Mouse (Mus musculus) limb, embryonic 14.5 days (tissue): ENCODE data around the gene Lsm10. TPM values are rescaled to one million over a fixed set of nuclear protein-coding genes. Genes with fewer than 3 reads are reported as not detected.

ENCODE experiments used
- ATAC-seq: fragments of 200-750 bp; cut with Nextera tagmentation; 2 replicates; pipeline ENCODE4 v1.8.0; 2017; ENCODE audit warnings: low read depth, moderate number of reproducible peaks, moderate TSS enrichment; ENCODE audit not compliant: low FRiP score
- DNase-seq: peaks from one replicate; pipeline ENCODE4 v3.0.0-alpha.2; 2015; ENCODE audit warnings: low spot score
- H3K27ac ChIP-seq: fragments of 300-500 bp; sonication (generic); replicated peaks from 2 replicates; pipeline ENCODE4 v1.5.1; 2014; ENCODE audit warnings: low read depth, mild to moderate bottlenecking, low read length, moderate library complexity, mixed read lengths
- H3K27me3 ChIP-seq: fragments of 300-500 bp; sonication (generic); 2 replicates; pipeline ENCODE4 v1.6.1; 2014; ENCODE audit warnings: low read length, mixed read lengths; ENCODE audit not compliant: control insufficient read depth, insufficient read depth
- H3K36me3 ChIP-seq: fragments of 300-500 bp; sonication (generic); 2 replicates; pipeline ENCODE4 v1.6.1; 2014; ENCODE audit warnings: mild to moderate bottlenecking, low read length, moderate library complexity, mixed read lengths; ENCODE audit not compliant: control insufficient read depth, insufficient read depth
- H3K4me1 ChIP-seq: fragments of 300-500 bp; sonication (generic); 2 replicates; pipeline ENCODE4 v1.6.1; 2014; ENCODE audit warnings: antibody characterized with exemption, low read length, mixed read lengths; ENCODE audit not compliant: control insufficient read depth, insufficient read depth
- H3K4me2 ChIP-seq: fragments of 300-500 bp; sonication (generic); replicated peaks from 2 replicates; pipeline ENCODE4 v1.6.1; 2014; ENCODE audit warnings: low read depth, mild to moderate bottlenecking, low read length, moderate library complexity; ENCODE audit not compliant: severe bottlenecking
- H3K4me3 ChIP-seq: fragments of 300-500 bp; sonication (generic); replicated peaks from 2 replicates; pipeline ENCODE4 v1.5.1; 2014; ENCODE audit warnings: low read length
- H3K9ac ChIP-seq: fragments of 300-500 bp; sonication (generic); 2 replicates; pipeline ENCODE4 v1.6.1; 2014; ENCODE audit warnings: mild to moderate bottlenecking, low read depth, low read length, moderate library complexity; ENCODE audit not compliant: severe bottlenecking
- H3K9me3 ChIP-seq: fragments of 300-500 bp; sonication (generic); 2 replicates; pipeline ENCODE4 v1.6.1; 2016; ENCODE audit warnings: low read length; ENCODE audit not compliant: control insufficient read depth
- POLR2A ChIP-seq: fragments of 200-500 bp; IDR thresholded peaks from 2 replicates; pipeline ENCODE4 v1.8.0; 2012; ENCODE audit warnings: inconsistent platforms, mild to moderate bottlenecking, moderate library complexity, borderline replicate concordance; ENCODE audit not compliant: insufficient read depth, insufficient read length; ENCODE audit errors: extremely low read depth
- WGBS: fragments of 180-500 bp; shearing (Covaris S2); extraction: QIAGEN DNeasy Blood & Tissue Kit; methylation state at CpG from one replicate; pipeline ENCODE4 v1.1.7; 2014; 5-methylcytosine and 5-hydroxymethylcytosine counted together
- polyA plus RNA-seq, 2 experiments: library from polyadenylated mRNA; depleted of rRNA in 1 of 2; stranded (reverse) in 1 of 2; unstranded in 1 of 2; fragments of >200 nt; fragmentation: Nextera tagmentation in 1 of 2; extraction: Ambion mirVana in 1 of 2; gene quantifications; 2 replicates each; pipeline versions ENCODE4 v1.2.1 to v1.2.3; 2012 to 2014

Lsm10 gene
- polyA plus RNA-seq, 2 experiments, result 44.0 to 54.3 TPM

DNA sequence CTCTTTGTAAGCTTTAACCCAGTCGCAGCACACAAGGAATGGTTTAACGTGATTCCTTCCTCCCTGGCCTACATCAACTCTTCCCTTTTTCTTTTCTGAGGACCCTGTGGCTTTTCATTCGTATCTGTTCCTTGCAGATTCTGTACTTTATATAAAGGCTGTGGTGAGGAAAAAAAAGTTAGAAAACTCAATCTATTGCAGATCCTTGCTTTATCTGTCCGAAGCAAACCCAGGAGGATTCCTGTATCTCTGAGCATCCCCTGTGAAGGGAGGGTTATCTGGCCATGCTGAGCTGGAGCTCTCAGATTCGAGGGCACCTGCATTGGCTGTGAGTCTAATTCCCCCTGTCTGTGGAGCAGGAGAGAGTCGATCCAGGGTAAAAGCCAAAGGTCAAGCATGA is 27.6 kb upstream of the Lsm10 start:
- Histone ChIP-seq H3K36me3 (no peaks in the 10 kb centered on the region), H3K9ac (no peak overlapping the region), H3K9me3 (no peaks in the 10 kb centered on the region), H3K4me2 (no peak overlapping the region), H3K4me1 (no peaks in the 10 kb centered on the region), H3K27me3 (no peaks in the 10 kb centered on the region), H3K4me3 (no peak overlapping the region), H3K27ac (no peak overlapping the region)
- TF ChIP-seq POLR2A, result no peak
- 82% methylated on average over 6 of the region's 6 CpGs for WGBS
- no peak for ATAC-seq
- no peak for DNase-seq

- 84% methylated on average over 6 of the region's 6 CpGs for WGBS
- no peak for TF ChIP-seq POLR2A
Measured at GRCm38 (mm10) chr4:126077833-126078232, 18.6 kb upstream of the Lsm10 start.

GRCm38 (mm10) chr4:126079266-126079665 is 17.2 kb upstream of the Lsm10 start:
- H3K9me3 ChIP-seq, result no peaks in the 10 kb centered on the region
- H3K9ac ChIP-seq, result no peak overlapping the region
- TF ChIP-seq POLR2A, result no peak
- ATAC-seq (no peak), DNase-seq (no peak)
- no peaks in the 10 kb centered on the region for H3K27me3 ChIP-seq
- peaks cover 3% of the 10 kb centered on the region; the same call in 1 of the 2 replicates for H3K36me3 ChIP-seq
- H3K27ac ChIP-seq, result no peak overlapping the region
- H3K4me3 ChIP-seq, result no peak overlapping the region
- H3K4me2 ChIP-seq, result no peak overlapping the region
- WGBS, result 72% methylated on average over 4 of the region's 4 CpGs
- no peaks in the 10 kb centered on the region for H3K4me1 ChIP-seq

More at GRCm38 (mm10) chr4:126077833-126078232, 18.6 kb upstream of the Lsm10 start:
- Histone ChIP-seq H3K4me2 (no peak overlapping the region), H3K4me3 (no peak overlapping the region), H3K9me3 (no peaks in the 10 kb centered on the region), H3K9ac (no peak overlapping the region), H3K27ac (no peak overlapping the region), H3K36me3 (no peaks in the 10 kb centered on the region), H3K27me3 (no peaks in the 10 kb centered on the region), H3K4me1 (no peaks in the 10 kb centered on the region)
- ATAC-seq, result no peak
- no peak for DNase-seq

DNA sequence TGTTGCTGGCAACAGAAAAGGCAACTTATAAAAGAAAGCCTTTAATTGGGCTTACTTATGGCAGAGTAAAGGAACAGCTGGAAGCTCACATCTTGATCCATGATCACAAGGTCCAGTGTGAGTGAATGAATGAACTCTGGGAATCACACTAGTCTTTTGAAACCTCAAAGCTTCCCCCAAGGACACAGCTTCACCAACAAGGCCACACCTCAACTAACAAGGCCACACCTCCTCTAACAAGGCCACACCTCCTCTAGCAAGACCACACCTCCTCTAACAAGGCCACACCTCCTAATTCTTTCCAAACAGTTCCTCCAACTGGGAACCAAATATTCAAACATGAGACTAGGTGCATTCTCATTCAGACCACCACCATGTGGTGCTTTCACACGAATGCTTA is 14.8 kb upstream of the Lsm10 start:
- no peak overlapping the region for H3K27ac ChIP-seq
- no peak overlapping the region for H3K4me2 ChIP-seq
- H3K9me3 ChIP-seq, result no peaks in the 10 kb centered on the region
- H3K36me3 ChIP-seq, result peaks cover 3% of the 10 kb centered on the region; the same call in 1 of the 2 replicates
- ATAC-seq, result no peak
- no peaks in the 10 kb centered on the region for H3K27me3 ChIP-seq
- H3K4me1 ChIP-seq, result no peaks in the 10 kb centered on the region
- WGBS, result 96% methylated on average over 1 of the region's 1 CpGs
- no peak for TF ChIP-seq POLR2A
- no peak overlapping the region for H3K4me3 ChIP-seq
- DNase-seq, result no peak
- no peak overlapping the region for H3K9ac ChIP-seq

GRCm38 (mm10) chr4:126083021-126083420 is 13.4 kb upstream of the Lsm10 start:
- 93% methylated on average over 9 of the region's 9 CpGs for WGBS
- Histone ChIP-seq H3K4me2 (no peak overlapping the region), H3K9ac (no peak overlapping the region), H3K4me3 (no peak overlapping the region), H3K4me1 (no peaks in the 10 kb centered on the region), H3K27me3 (no peaks in the 10 kb centered on the region), H3K27ac (no peak overlapping the region), H3K36me3 (peaks cover 3% of the 10 kb centered on the region; the same call in 1 of the 2 replicates), H3K9me3 (no peaks in the 10 kb centered on the region)
- ATAC-seq, result no peak
- TF ChIP-seq POLR2A, result no peak
- DNase-seq, result no peak

DNA sequence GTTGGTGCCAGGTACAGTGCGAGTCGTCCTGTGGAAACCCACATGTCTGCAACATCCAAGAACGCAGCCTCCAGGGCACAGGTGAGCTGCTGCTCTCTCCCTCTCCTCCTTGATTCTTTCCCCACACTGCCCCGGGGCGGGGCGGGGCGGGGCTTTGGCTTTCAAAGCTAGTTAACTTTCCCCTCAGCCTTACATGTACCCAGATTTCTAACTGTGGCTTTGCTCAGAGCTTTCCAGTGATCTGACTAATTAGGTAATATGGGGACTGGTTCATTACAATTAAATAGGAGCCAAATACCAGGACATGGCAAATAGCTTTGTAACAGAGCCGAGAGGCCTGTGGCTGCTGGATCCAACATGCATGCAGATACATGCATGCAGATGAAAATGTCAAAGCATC is 12.0 kb upstream of the Lsm10 start:
- H3K4me2 ChIP-seq, result no peak overlapping the region
- no peaks in the 10 kb centered on the region for H3K27me3 ChIP-seq
- H3K4me1 ChIP-seq, result no peaks in the 10 kb centered on the region
- 58% methylated on average over 8 of the region's 8 CpGs for WGBS
- H3K9ac ChIP-seq, result peak overlapping the region; percentile 16; the same call in 1 of the 2 replicates
- H3K9me3 ChIP-seq, result no peaks in the 10 kb centered on the region
- no peak overlapping the region for H3K4me3 ChIP-seq
- TF ChIP-seq POLR2A, result no peak
- no peak overlapping the region for H3K27ac ChIP-seq
- peaks cover 3% of the 10 kb centered on the region; the same call in 1 of the 2 replicates for H3K36me3 ChIP-seq
- no peak for DNase-seq
- ATAC-seq, result no peak
